Mouse (Mus musculus): ENCODE data around the gene Stt3b.

Stt3b gene

GRCm38 (mm10) chr9:115320156-115320555 is 9.9 kb upstream of the Stt3b start:
- in situ Hi-C loops (cut with MboI; ENCODE audit: unreplicated experiment in 2 of 2): loop anchor here (25.0 kb wide), 5 partner anchors 533 to 1067 kb away; partner anchors contain the start of genes Cmtm7 (in 2 of the 2), Cnot10 (in 1 of the 2), Crtap (in 1 of the 2) and Glb1 (in 1 of the 2)

- in situ Hi-C loops (cut with MboI; ENCODE audit: unreplicated experiment in 2 of 2): loop anchor here (10.0 to 25.0 kb wide), 8 partner anchors 64 to 1069 kb away; partner anchors contain the start of genes Cmtm7 (in 2 of the 2), Cnot10 (in 1 of the 2), Crtap (in 1 of the 2) and Glb1 (in 1 of the 2)
These were observed 8.6 kb upstream of the Stt3b start for GRCm38 (mm10) chr9:115318621-115319375.

- in situ Hi-C loops (cut with MboI; ENCODE audit: unreplicated experiment in 2 of 2): loop anchor here (10.0 to 25.0 kb wide), 8 partner anchors 62 to 1070 kb away; partner anchors contain the start of genes Cmtm7 (in 2 of the 2), Cnot10 (in 1 of the 2), Crtap (in 1 of the 2) and Glb1 (in 1 of the 2)
These were observed 6.8 kb upstream of the Stt3b start for GRCm38 (mm10) chr9:115317049-115317448.

GRCm38 (mm10) chr9:115314556-115314955 is 4.3 kb upstream of the Stt3b start:
- in situ Hi-C loops (cut with MboI; ENCODE audit: unreplicated experiment in 2 of 2): loop anchor here (10.0 to 25.0 kb wide), 8 partner anchors 60 to 1073 kb away; partner anchors contain the start of genes Cmtm7 (in 2 of the 2), Cnot10 (in 1 of the 2), Crtap (in 1 of the 2) and Glb1 (in 1 of the 2)

- in situ Hi-C loops (cut with MboI; ENCODE audit: unreplicated experiment in 2 of 2): loop anchor here (10.0 to 25.0 kb wide), 8 partner anchors 59 to 1073 kb away; partner anchors contain the start of genes Cmtm7 (in 2 of the 2), Cnot10 (in 1 of the 2), Crtap (in 1 of the 2) and Glb1 (in 1 of the 2)
These were observed 3.6 kb upstream of the Stt3b start for GRCm38 (mm10) chr9:115313830-115314229.

GRCm38 (mm10) chr9:115311223-115311520 is 951 bp upstream of the Stt3b start:
- in situ Hi-C loops (cut with MboI; ENCODE audit: unreplicated experiment in 2 of 2): loop anchor here (10.0 to 25.0 kb wide), 8 partner anchors 56 to 1076 kb away; partner anchors contain the start of genes Cmtm7 (in 2 of the 2), Cnot10 (in 1 of the 2), Crtap (in 1 of the 2) and Glb1 (in 1 of the 2)

GRCm38 (mm10) chr9:115309977-115310345 is 260 bp downstream of the Stt3b start:
- in situ Hi-C loops (cut with MboI; ENCODE audit: unreplicated experiment in 2 of 2): loop anchor here (5.0 to 25.0 kb wide), 10 partner anchors 55 to 1077 kb away; partner anchors contain the start of genes Cmtm7 (in 2 of the 2), Gpd1l (in 2 of the 2), Cnot10 (in 1 of the 2) and Crtap (in 1 of the 2)

GRCm38 (mm10) chr9:115309381-115309971 is 745 bp downstream of the Stt3b start:
- in situ Hi-C loops (cut with MboI; ENCODE audit: unreplicated experiment in 2 of 2): loop anchor here (5.0 to 25.0 kb wide), 7 partner anchors 377 to 1078 kb away; partner anchors contain the start of genes Cmtm7 (in 2 of the 2), Cnot10 (in 1 of the 2), Crtap (in 1 of the 2) and Glb1 (in 1 of the 2)

GRCm38 (mm10) chr9:115308941-115309380 is 1.3 kb downstream of the Stt3b start:
- in situ Hi-C loops (cut with MboI; ENCODE audit: unreplicated experiment in 2 of 2): loop anchor here (5.0 to 25.0 kb wide), 7 partner anchors 377 to 1078 kb away; partner anchors contain the start of genes Cmtm7 (in 2 of the 2), Cnot10 (in 1 of the 2), Crtap (in 1 of the 2) and Glb1 (in 1 of the 2)

- in situ Hi-C loops (cut with MboI; ENCODE audit: unreplicated experiment in 2 of 2): loop anchor here (5.0 to 25.0 kb wide), 7 partner anchors 376 to 1079 kb away; partner anchors contain the start of genes Cmtm7 (in 2 of the 2), Cnot10 (in 1 of the 2), Crtap (in 1 of the 2) and Glb1 (in 1 of the 2)
These were observed 1.8 kb downstream of the Stt3b start for GRCm38 (mm10) chr9:115308401-115308800.

- in situ Hi-C loops (cut with MboI; ENCODE audit: unreplicated experiment in 2 of 2): loop anchor here (5.0 to 25.0 kb wide), 7 partner anchors 374 to 1081 kb away; partner anchors contain the start of genes Cmtm7 (in 2 of the 2), Cnot10 (in 1 of the 2), Crtap (in 1 of the 2) and Glb1 (in 1 of the 2)
These were observed 4.0 kb downstream of the Stt3b start for GRCm38 (mm10) chr9:115306202-115306601.

- in situ Hi-C loops (cut with MboI; ENCODE audit: unreplicated experiment in 2 of 2): loop anchor here (10.0 to 25.0 kb wide), 6 partner anchors 517 to 1083 kb away; partner anchors contain the start of genes Cmtm7 (in 2 of the 2), Cnot10 (in 1 of the 2), Crtap (in 1 of the 2) and Glb1 (in 1 of the 2)
These were observed 6.1 kb downstream of the Stt3b start for GRCm38 (mm10) chr9:115304149-115304548.

GRCm38 (mm10) chr9:115301593-115301992 is 8.6 kb downstream of the Stt3b start:
- in situ Hi-C loops (cut with MboI; ENCODE audit: unreplicated experiment in 2 of 2): loop anchor here (10.0 to 25.0 kb wide), 6 partner anchors 514 to 1086 kb away; partner anchors contain the start of genes Cmtm7 (in 2 of the 2), Cnot10 (in 1 of the 2), Crtap (in 1 of the 2) and Glb1 (in 1 of the 2)

GRCm38 (mm10) chr9:115301002-115301579 is 9.1 kb downstream of the Stt3b start:
- in situ Hi-C loops (cut with MboI; ENCODE audit: unreplicated experiment in 2 of 2): loop anchor here (10.0 to 25.0 kb wide), 6 partner anchors 514 to 1086 kb away; partner anchors contain the start of genes Cmtm7 (in 2 of the 2), Cnot10 (in 1 of the 2), Crtap (in 1 of the 2) and Glb1 (in 1 of the 2)

- in situ Hi-C loops (cut with MboI; ENCODE audit: unreplicated experiment in 2 of 2): no loop called here
These were observed 13.5 kb downstream of the Stt3b start for GRCm38 (mm10) chr9:115296738-115297137.

- in situ Hi-C loops (cut with MboI; ENCODE audit: unreplicated experiment in 2 of 2): no loop called here
These were observed 16.2 kb downstream of the Stt3b start for GRCm38 (mm10) chr9:115293920-115294594.

GRCm38 (mm10) chr9:115287774-115288434 is 22.3 kb downstream of the Stt3b start:
- in situ Hi-C loops (cut with MboI; ENCODE audit: unreplicated experiment in 2 of 2): no loop called here

- in situ Hi-C loops (cut with MboI; ENCODE audit: unreplicated experiment in 2 of 2): no loop called here
These were observed 25.8 kb downstream of the Stt3b start for GRCm38 (mm10) chr9:115284385-115284784.
